Mouse (Mus musculus): ENCODE measurements around the gene Pgm2. TPM values are rescaled to one million over a fixed set of nuclear protein-coding genes. Genes with fewer than 3 reads are reported as not detected.

Pgm2 gene
- 10.7 and 11.4 TPM in 2 replicates for polyA plus RNA-seq (2012; rRNA removed)

- Histone ChIP-seq H3K4me1 (ENCODE audit: control insufficient read depth, insufficient read depth, low read length) (peaks cover 4% of the 10 kb centered on the region), H3K27ac (ENCODE audit: insufficient read depth, low read length) (no peak within 1 kb of the TSS), H3K4me3 (ENCODE audit: insufficient read depth, low read length) (peak within 1 kb of the TSS; percentile 57)
- TF ChIP-seq POLR2A (IDR thresholded peaks at IDR 0.05; ENCODE audit: extremely low read depth, insufficient read depth, low read length) (peak; percentile 57), CTCF (IDR thresholded peaks at IDR 0.05; ENCODE audit: extremely low read depth, insufficient read depth, low read length) (no peak)
Measured at GRCm38 (mm10) chr5:64092748-64093292, at the start of gene Pgm2. TSS of gene Pgm2 (plus strand) at chr5:64092950.

GRCm38 (mm10) chr5:64043694-64044453, 48.9 kb upstream of the Pgm2 start:
- no peak overlapping the region for H3K27ac ChIP-seq (ENCODE audit: insufficient read depth, low read length)
- TF ChIP-seq POLR2A (IDR thresholded peaks at IDR 0.05; ENCODE audit: extremely low read depth, insufficient read depth, low read length) (no peak), CTCF (IDR thresholded peaks at IDR 0.05; ENCODE audit: extremely low read depth, insufficient read depth, low read length) (no peak)
- H3K4me1 ChIP-seq (ENCODE audit: control insufficient read depth, insufficient read depth, low read length), result no peaks in the 10 kb centered on the region
- no peak overlapping the region for H3K4me3 ChIP-seq (ENCODE audit: insufficient read depth, low read length)

- TF ChIP-seq POLR2A (IDR thresholded peaks at IDR 0.05; ENCODE audit: extremely low read depth, insufficient read depth, low read length), result 0 out of 2 replicates have a peak, but pooled peaks have one; percentile 33
- TF ChIP-seq CTCF (IDR thresholded peaks at IDR 0.05; ENCODE audit: extremely low read depth, insufficient read depth, low read length), result no peak
- Histone ChIP-seq H3K4me1 (ENCODE audit: control insufficient read depth, insufficient read depth, low read length) (no peaks in the 10 kb centered on the region), H3K4me3 (ENCODE audit: insufficient read depth, low read length) (no peak overlapping the region), H3K27ac (ENCODE audit: insufficient read depth, low read length) (no peak overlapping the region)
Measured at GRCm38 (mm10) chr5:64044790-64045189, 48.0 kb upstream of the Pgm2 start.

GRCm38 (mm10) chr5:64045502-64045901, 47.2 kb upstream of the Pgm2 start:
- Histone ChIP-seq H3K27ac (ENCODE audit: insufficient read depth, low read length) (no peak overlapping the region), H3K4me1 (ENCODE audit: control insufficient read depth, insufficient read depth, low read length) (no peaks in the 10 kb centered on the region), H3K4me3 (ENCODE audit: insufficient read depth, low read length) (no peak overlapping the region)
- no peak for TF ChIP-seq POLR2A (IDR thresholded peaks at IDR 0.05; ENCODE audit: extremely low read depth, insufficient read depth, low read length)
- TF ChIP-seq CTCF (IDR thresholded peaks at IDR 0.05; ENCODE audit: extremely low read depth, insufficient read depth, low read length), result no peak

- Histone ChIP-seq H3K27ac (ENCODE audit: insufficient read depth, low read length) (no peak overlapping the region), H3K4me3 (ENCODE audit: insufficient read depth, low read length) (no peak overlapping the region), H3K4me1 (ENCODE audit: control insufficient read depth, insufficient read depth, low read length) (no peaks in the 10 kb centered on the region)
- no peak for TF ChIP-seq CTCF (IDR thresholded peaks at IDR 0.05; ENCODE audit: extremely low read depth, insufficient read depth, low read length)
- no peak for TF ChIP-seq POLR2A (IDR thresholded peaks at IDR 0.05; ENCODE audit: extremely low read depth, insufficient read depth, low read length)
Measured at GRCm38 (mm10) chr5:64046995-64047394, 45.8 kb upstream of the Pgm2 start.

- no peak overlapping the region for H3K4me3 ChIP-seq (ENCODE audit: insufficient read depth, low read length)
- no peak for TF ChIP-seq POLR2A (IDR thresholded peaks at IDR 0.05; ENCODE audit: extremely low read depth, insufficient read depth, low read length)
- TF ChIP-seq CTCF (IDR thresholded peaks at IDR 0.05; ENCODE audit: extremely low read depth, insufficient read depth, low read length), result no peak
- H3K4me1 ChIP-seq (ENCODE audit: control insufficient read depth, insufficient read depth, low read length), result no peaks in the 10 kb centered on the region
- no peak overlapping the region for H3K27ac ChIP-seq (ENCODE audit: insufficient read depth, low read length)
Measured at GRCm38 (mm10) chr5:64047921-64048320, 44.8 kb upstream of the Pgm2 start.

- Histone ChIP-seq H3K27ac (ENCODE audit: insufficient read depth, low read length) (no peak overlapping the region), H3K4me3 (ENCODE audit: insufficient read depth, low read length) (no peak overlapping the region), H3K4me1 (ENCODE audit: control insufficient read depth, insufficient read depth, low read length) (no peaks in the 10 kb centered on the region)
- TF ChIP-seq POLR2A (IDR thresholded peaks at IDR 0.05; ENCODE audit: extremely low read depth, insufficient read depth, low read length) (no peak), CTCF (IDR thresholded peaks at IDR 0.05; ENCODE audit: extremely low read depth, insufficient read depth, low read length) (no peak)
Measured at GRCm38 (mm10) chr5:64048605-64049004, 44.1 kb upstream of the Pgm2 start.

GRCm38 (mm10) chr5:64049256-64049655, 43.5 kb upstream of the Pgm2 start:
- H3K4me3 ChIP-seq (ENCODE audit: insufficient read depth, low read length), result no peak overlapping the region
- no peak overlapping the region for H3K27ac ChIP-seq (ENCODE audit: insufficient read depth, low read length)
- TF ChIP-seq CTCF (IDR thresholded peaks at IDR 0.05; ENCODE audit: extremely low read depth, insufficient read depth, low read length), result no peak
- TF ChIP-seq POLR2A (IDR thresholded peaks at IDR 0.05; ENCODE audit: extremely low read depth, insufficient read depth, low read length), result no peak
- no peaks in the 10 kb centered on the region for H3K4me1 ChIP-seq (ENCODE audit: control insufficient read depth, insufficient read depth, low read length)

- H3K4me3 ChIP-seq (ENCODE audit: insufficient read depth, low read length), result no peak overlapping the region
- H3K27ac ChIP-seq (ENCODE audit: insufficient read depth, low read length), result no peak overlapping the region
- H3K4me1 ChIP-seq (ENCODE audit: control insufficient read depth, insufficient read depth, low read length), result no peaks in the 10 kb centered on the region
- TF ChIP-seq CTCF (IDR thresholded peaks at IDR 0.05; ENCODE audit: extremely low read depth, insufficient read depth, low read length) (no peak), POLR2A (IDR thresholded peaks at IDR 0.05; ENCODE audit: extremely low read depth, insufficient read depth, low read length) (no peak)
Measured at GRCm38 (mm10) chr5:64053010-64053409, 39.7 kb upstream of the Pgm2 start.

GRCm38 (mm10) chr5:64056210-64056609, 36.5 kb upstream of the Pgm2 start:
- no peak overlapping the region for H3K4me3 ChIP-seq (ENCODE audit: insufficient read depth, low read length)
- no peak overlapping the region for H3K27ac ChIP-seq (ENCODE audit: insufficient read depth, low read length)
- TF ChIP-seq POLR2A (IDR thresholded peaks at IDR 0.05; ENCODE audit: extremely low read depth, insufficient read depth, low read length) (no peak), CTCF (IDR thresholded peaks at IDR 0.05; ENCODE audit: extremely low read depth, insufficient read depth, low read length) (no peak)
- H3K4me1 ChIP-seq (ENCODE audit: control insufficient read depth, insufficient read depth, low read length), result peaks cover 2% of the 10 kb centered on the region; the same call in 1 of the 2 replicates

Data from cortical plate, adult 2 months (tissue).